Mouse (Mus musculus) embryonic facial prominence, embryonic 10.5 days (tissue): ENCODE measurements around the gene Armc7. TPM values are rescaled to one million over a fixed set of nuclear protein-coding genes. Genes with fewer than 3 reads are reported as not detected.
"Not testable (repeated sequence)": the region's sequence is repeated elsewhere in the genome, so short reads cannot be mapped to it uniquely, and the experiment has no call there.

Source experiments
- DNase-seq: peaks from one replicate; pipeline ENCODE4 v3.0.0-alpha.2; 2017; ENCODE audit warnings: low spot score
- H3K27ac ChIP-seq: fragments of 300-500 bp; sonication (generic); replicated peaks from 2 replicates; pipeline ENCODE4 v1.5.1; 2016; ENCODE audit warnings: mild to moderate bottlenecking
- H3K27me3 ChIP-seq: fragments of 300-500 bp; sonication (generic); replicated peaks from 2 replicates; pipeline ENCODE4 v1.6.1; 2016; ENCODE audit warnings: low read depth, mild to moderate bottlenecking; ENCODE audit not compliant: poor library complexity, severe bottlenecking
- H3K36me3 ChIP-seq: fragments of 300-500 bp; sonication (generic); replicated peaks from 2 replicates; pipeline ENCODE4 v1.6.1; 2016; ENCODE audit warnings: mild to moderate bottlenecking, moderate library complexity
- H3K4me1 ChIP-seq: fragments of 300-500 bp; sonication (generic); 2 replicates; pipeline ENCODE4 v1.6.1; 2016
- H3K4me3 ChIP-seq: fragments of 300-500 bp; sonication (generic); 2 replicates; pipeline ENCODE4 v1.5.1; 2016; ENCODE audit warnings: mild to moderate bottlenecking, moderate library complexity
- H3K9me3 ChIP-seq: fragments of 300-500 bp; sonication (generic); 2 replicates; pipeline ENCODE4 v1.6.1; 2016; ENCODE audit warnings: mild to moderate bottlenecking
- WGBS: fragments of 180-500 bp; shearing (Covaris S2); methylation state at CpG from one replicate; pipeline ENCODE4 v1.1.7; 2016; 5-methylcytosine and 5-hydroxymethylcytosine counted together
- polyA plus RNA-seq: library from polyadenylated mRNA; unstranded; fragments of >200 nt; fragmentation: Nextera tagmentation; extraction: Ambion mirVana; gene quantifications from 2 replicates; pipeline ENCODE4 v1.2.1, GENCODE M21; 2016

Armc7 gene
- polyA plus RNA-seq, 1 experiment from 2014 or later, result 9.9 TPM

DNA sequence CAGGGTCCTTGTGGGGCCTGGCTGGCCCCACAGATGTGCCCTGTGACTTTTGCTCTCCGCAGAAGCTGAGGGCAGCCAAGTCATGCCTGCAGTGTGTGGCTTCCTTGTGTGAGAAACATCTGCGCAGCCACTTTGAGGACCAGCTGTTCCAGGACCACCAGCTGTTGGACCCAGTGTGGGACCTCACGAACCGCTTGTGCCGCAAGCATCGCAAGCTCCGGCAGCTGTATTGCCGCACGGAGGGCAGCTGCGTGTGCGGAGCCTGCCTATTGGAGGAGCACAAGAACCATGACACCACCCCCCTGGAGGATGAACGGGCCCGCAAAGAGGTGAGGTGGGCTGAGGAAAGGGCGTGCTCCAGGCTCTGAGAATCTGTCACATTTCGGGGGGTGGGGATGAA lies 34.0 kb upstream of the Armc7 start:
- H3K4me3 ChIP-seq, result peak overlapping the region; percentile 21; the same call in 1 of the 2 replicates
- H3K27ac ChIP-seq, result no peak overlapping the region; the same call in 1 of the 2 replicates
- peaks cover 22% of the 10 kb centered on the region for H3K4me1 ChIP-seq
- 47% methylated on average over 15 of the region's 15 CpGs for WGBS
- H3K9me3 ChIP-seq, result peaks cover 7% of the 10 kb centered on the region
- H3K27me3 ChIP-seq, result peaks cover 22% of the 10 kb centered on the region; the same call in 1 of the 2 replicates
- H3K36me3 ChIP-seq, result no peaks in the 10 kb centered on the region
- no peak for DNase-seq

DNA sequence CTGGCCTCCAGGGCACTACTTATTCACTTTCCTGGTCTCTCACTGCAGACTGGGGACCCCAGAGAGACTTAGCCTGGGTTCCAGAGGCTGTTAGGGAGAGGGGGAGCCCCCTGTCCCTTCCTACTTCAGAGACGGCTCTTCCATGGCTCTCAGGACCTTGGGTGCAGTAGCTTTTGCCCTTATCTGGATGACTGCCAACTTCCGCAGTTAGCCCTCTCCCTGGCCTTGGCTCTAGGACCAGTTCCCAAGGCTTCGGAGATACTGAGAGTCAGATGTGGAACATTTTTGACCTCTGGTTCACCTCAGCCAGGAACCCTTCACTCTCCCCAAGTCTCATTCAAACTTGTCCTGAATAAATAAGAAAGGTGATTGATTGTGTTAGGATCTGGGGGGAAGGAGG lies 28.6 kb upstream of the Armc7 start:
- Histone ChIP-seq H3K4me3 (no peak overlapping the region), H3K4me1 (peaks cover 37% of the 10 kb centered on the region), H3K9me3 (no peaks in the 10 kb centered on the region), H3K36me3 (no peaks in the 10 kb centered on the region), H3K27me3 (peaks cover 4% of the 10 kb centered on the region; the same call in 1 of the 2 replicates), H3K27ac (peak overlapping the region; percentile 21; the same call in 1 of the 2 replicates)
- DNase-seq, result no peak
- WGBS, result 74% methylated on average over 3 of the region's 3 CpGs

DNA sequence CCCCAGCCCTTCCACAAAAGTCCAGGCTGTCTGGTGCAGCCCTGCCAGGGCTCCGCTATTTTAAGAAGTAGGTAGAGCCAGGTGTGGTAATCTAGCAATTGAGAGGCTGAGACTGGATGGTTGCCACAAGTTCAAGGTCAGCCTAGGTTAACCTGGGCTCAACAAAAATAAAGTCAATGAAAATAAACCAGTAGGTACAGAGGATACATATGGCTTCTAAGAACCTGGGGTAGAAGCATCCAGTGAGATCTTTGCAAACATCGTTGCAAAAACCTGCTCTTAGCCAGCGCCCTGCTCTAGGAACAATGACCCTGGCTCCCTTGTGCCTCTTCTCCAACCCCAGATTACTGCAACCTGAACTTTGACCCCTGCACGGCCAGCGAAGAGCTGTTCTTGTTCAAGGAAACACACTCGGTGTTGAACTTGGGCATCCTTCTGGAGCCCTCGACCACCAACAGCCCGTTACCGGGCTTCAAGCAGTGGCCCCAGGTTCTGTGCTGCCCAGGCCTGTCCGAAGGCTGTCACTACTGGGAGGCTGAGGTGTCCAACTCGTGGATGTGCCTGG lies 28.1 kb upstream of the Armc7 start:
- Histone ChIP-seq H3K4me3 (no peak overlapping the region), H3K27me3 (no peaks in the 10 kb centered on the region; the same call in 1 of the 2 replicates), H3K27ac (no peak overlapping the region), H3K4me1 (peaks cover 37% of the 10 kb centered on the region), H3K36me3 (no peaks in the 10 kb centered on the region), H3K9me3 (no peaks in the 10 kb centered on the region)
- no peak for DNase-seq
- WGBS, result 86% methylated on average over 11 of the region's 11 CpGs

DNA sequence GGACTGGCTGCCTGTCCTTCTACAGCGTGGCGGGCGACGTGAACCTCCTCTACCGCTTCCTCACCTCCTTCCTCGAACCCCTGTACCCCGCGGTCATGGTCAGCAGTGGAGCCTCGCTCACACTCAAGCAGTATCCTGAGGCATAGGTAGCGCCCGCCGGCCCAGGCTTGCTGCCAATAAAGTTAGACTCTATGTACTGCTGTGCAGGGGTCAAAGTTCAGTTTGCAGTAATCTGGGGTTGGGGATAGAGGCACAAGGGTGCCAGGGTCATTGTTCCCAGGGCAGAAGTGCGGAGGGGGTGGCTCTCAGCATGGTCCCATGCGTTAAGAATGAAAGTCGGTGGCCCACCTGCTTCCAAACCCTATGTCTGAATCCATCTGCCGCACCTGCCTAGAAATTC lies 27.4 kb upstream of the Armc7 start:
- H3K4me1 ChIP-seq, result peaks cover 37% of the 10 kb centered on the region
- no peak for DNase-seq
- H3K27me3 ChIP-seq, result no peaks in the 10 kb centered on the region
- no peak overlapping the region for H3K27ac ChIP-seq
- 83% methylated on average over 16 of the region's 16 CpGs for WGBS
- H3K9me3 ChIP-seq, result no peaks in the 10 kb centered on the region
- H3K4me3 ChIP-seq, result no peak overlapping the region
- H3K36me3 ChIP-seq, result no peaks in the 10 kb centered on the region

DNA sequence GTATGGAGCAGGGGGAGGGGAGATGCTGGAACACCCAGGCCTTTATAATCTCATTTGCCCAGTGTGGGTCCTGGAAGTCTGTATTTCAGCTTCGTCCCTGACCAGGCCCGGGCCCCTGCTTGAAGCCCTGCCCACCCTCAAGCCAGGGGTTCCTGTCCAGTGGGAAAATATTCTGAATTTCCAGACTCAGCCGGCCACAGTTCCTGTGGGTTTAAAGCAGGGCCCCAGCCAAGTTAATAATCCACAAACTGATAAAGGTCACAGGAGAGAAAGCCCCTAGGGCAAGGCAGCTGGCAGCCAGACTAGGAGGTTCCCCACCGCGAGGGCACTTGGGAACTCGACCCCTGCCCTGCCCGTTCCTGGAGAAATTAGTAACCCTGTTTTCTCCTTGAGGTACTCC lies 26.5 kb upstream of the Armc7 start:
- no peak overlapping the region; the same call in 1 of the 2 replicates for H3K4me3 ChIP-seq
- DNase-seq, result no peak
- H3K27ac ChIP-seq, result peak overlapping the region; percentile 57
- no peaks in the 10 kb centered on the region for H3K9me3 ChIP-seq
- H3K36me3 ChIP-seq, result no peaks in the 10 kb centered on the region
- peaks cover 37% of the 10 kb centered on the region for H3K4me1 ChIP-seq
- no peaks in the 10 kb centered on the region for H3K27me3 ChIP-seq
- WGBS, result 30% methylated on average over 7 of the region's 7 CpGs

DNA sequence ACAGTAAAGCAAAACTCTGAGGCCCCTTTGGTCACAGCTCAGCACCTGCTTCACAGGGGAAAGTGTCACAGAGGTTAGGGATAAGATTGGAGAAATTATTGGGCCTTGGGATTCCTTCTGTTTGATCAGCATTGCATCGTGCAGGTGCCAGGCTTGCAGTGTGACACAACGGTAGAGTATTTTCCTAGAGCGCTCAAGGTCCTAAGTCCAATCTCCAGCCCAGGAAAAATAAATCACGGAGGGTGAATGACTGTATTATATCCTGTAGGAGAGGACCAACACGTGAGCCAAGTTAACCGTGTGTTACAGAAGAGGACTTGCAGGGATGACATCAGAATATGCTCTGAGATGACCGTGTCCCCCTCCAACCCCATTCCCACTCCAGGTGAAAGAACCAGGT lies 25.3 kb upstream of the Armc7 start:
- DNase-seq, result no peak
- 91% methylated on average over 7 of the region's 7 CpGs for WGBS
- H3K9me3 ChIP-seq, result no peaks in the 10 kb centered on the region

DNA sequence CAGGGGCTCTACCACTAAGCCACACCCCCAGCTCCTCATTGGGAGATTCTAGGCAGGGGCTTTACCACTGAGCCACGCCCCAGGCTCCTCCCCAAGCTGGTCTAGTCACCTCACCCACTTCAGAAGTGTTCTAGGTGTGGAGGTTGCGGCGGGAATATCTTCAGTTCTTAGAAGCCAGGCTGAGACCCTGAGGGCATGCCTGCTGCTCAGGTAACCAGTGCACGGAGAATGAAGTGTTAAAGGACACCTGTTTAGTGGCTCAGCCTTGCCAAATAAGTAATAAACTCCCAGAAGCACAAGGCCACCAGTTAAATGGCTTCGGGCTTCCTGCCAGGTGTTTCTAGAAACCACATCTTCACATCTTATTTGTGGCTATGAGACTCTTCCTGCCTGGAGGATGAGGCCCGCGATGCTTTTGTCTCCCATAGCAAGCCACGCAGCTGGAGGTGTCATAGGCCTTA lies 23.7 kb upstream of the Armc7 start:
- H3K36me3 ChIP-seq, result no peaks in the 10 kb centered on the region
- H3K27ac ChIP-seq, result no peak overlapping the region
- no peak for DNase-seq
- H3K9me3 ChIP-seq, result 0 out of 2 replicates have a peak, but pooled peaks cover 2% of the 10 kb centered on the region
- WGBS, result 87% methylated on average over 8 of the region's 8 CpGs
- H3K4me1 ChIP-seq, result peaks cover 32% of the 10 kb centered on the region
- H3K4me3 ChIP-seq, result no peak overlapping the region
- H3K27me3 ChIP-seq, result no peaks in the 10 kb centered on the region

More for the DNA sequence above, 25.3 kb upstream of the Armc7 start:
- Histone ChIP-seq H3K27ac (no peak overlapping the region), H3K4me3 (no peak overlapping the region), H3K4me1 (peaks cover 34% of the 10 kb centered on the region), H3K27me3 (no peaks in the 10 kb centered on the region), H3K36me3 (no peaks in the 10 kb centered on the region)

- no peaks in the 10 kb centered on the region for H3K27me3 ChIP-seq
- DNase-seq, result no peak
- whole genome bisulfite sequencing, result 90% methylated on average over 7 of the region's 7 CpGs
- no peak overlapping the region for H3K27ac ChIP-seq
- H3K4me3 ChIP-seq, result no peak overlapping the region
- H3K36me3 ChIP-seq, result no peaks in the 10 kb centered on the region
- peaks cover 36% of the 10 kb centered on the region for H3K4me1 ChIP-seq
- 0 out of 2 replicates have a peak, but pooled peaks cover 2% of the 10 kb centered on the region for H3K9me3 ChIP-seq
These were observed 23.1 kb upstream of the Armc7 start for GRCm38 (mm10) chr11:115452281-115452860.

DNA sequence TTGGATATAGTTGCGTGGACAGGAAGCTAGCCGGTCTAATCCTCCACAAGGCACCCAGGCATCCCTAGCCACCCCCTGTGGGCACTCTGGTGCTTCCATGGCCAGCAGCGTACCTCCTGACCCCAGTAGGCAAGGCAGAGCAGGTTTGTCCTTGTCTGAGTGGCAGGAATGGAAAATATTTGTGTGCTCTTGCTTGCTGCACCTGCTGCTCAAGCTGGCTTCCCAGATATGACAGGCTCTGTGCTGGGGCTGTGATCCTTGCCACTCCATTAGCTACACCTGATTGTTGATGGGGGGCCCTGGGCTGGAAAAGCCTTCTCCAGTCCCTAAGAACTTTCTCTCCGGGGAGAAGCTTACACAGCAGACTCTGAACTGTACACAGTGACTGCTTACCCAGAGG lies 22.2 kb upstream of the Armc7 start:
- 67% methylated on average over 4 of the region's 4 CpGs for WGBS
- Histone ChIP-seq H3K9me3 (0 out of 2 replicates have a peak, but pooled peaks cover 2% of the 10 kb centered on the region), H3K4me1 (peaks cover 36% of the 10 kb centered on the region), H3K4me3 (no peak overlapping the region), H3K27me3 (no peaks in the 10 kb centered on the region), H3K27ac (no peak overlapping the region), H3K36me3 (no peaks in the 10 kb centered on the region)
- DNase-seq, result no peak

DNA sequence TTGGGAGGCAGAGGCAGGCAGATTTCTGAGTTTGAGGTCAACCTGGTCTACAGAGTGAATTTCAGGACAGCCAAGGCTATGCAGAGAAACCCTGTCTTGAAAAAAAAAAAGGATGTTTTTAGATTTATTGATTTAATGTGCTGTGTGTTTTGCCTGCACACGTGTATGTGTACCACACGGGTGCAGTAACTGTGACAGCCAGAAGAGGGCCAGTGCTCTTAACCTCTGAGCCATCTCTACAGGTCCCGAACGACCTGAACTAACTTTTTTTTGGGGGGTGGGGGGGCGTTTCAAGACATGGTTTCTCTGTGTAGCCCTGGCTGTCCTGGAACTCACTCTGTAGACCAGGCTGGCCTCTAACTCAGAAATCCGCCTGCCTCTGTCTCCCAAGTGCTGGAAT lies 20.6 kb upstream of the Armc7 start:
- H3K36me3 ChIP-seq, H3K9me3 ChIP-seq, DNase-seq, H3K4me3 ChIP-seq, H3K27me3 ChIP-seq, H3K27ac ChIP-seq: not testable (repeated sequence)
- peaks cover 24% of the 10 kb centered on the region for H3K4me1 ChIP-seq
- 86% methylated on average over 6 of the region's 6 CpGs for WGBS

DNA sequence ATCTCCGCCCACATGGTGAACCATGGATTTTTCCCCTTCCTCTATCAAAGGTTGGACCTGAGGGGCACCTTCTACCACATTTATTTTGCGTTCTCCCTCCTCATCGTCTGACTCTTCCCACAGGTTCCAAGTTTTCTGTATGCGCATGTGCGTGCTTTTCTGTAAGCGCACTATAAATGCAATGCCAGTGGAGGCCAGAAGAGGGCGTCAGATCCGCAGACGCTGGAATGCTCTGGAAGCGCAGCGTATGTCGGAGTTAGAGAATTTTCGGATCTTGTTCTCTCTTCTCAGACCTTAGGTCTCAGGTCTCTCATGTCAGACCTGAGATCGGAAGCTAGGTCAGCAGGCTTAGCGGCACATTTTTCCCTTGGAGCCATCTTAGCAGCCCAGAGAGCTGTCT lies 19.8 kb upstream of the Armc7 start:
- Histone ChIP-seq H3K36me3 (no peaks in the 10 kb centered on the region), H3K27me3 (no peaks in the 10 kb centered on the region), H3K4me1 (peaks cover 22% of the 10 kb centered on the region), H3K9me3 (0 out of 2 replicates have a peak, but pooled peaks cover 2% of the 10 kb centered on the region), H3K27ac (no peak overlapping the region), H3K4me3 (no peak overlapping the region)
- no peak for DNase-seq
- WGBS, result 87% methylated on average over 15 of the region's 15 CpGs

- H3K4me3 ChIP-seq, result no peak overlapping the region
- H3K27me3 ChIP-seq, result no peaks in the 10 kb centered on the region
- no peak for DNase-seq
- peaks cover 26% of the 10 kb centered on the region for H3K4me1 ChIP-seq
- no peak overlapping the region for H3K27ac ChIP-seq
- H3K9me3 ChIP-seq, result 0 out of 2 replicates have a peak, but pooled peaks cover 2% of the 10 kb centered on the region
- 89% methylated on average over 5 of the region's 5 CpGs for WGBS
- no peaks in the 10 kb centered on the region for H3K36me3 ChIP-seq
These were observed 19.3 kb upstream of the Armc7 start for GRCm38 (mm10) chr11:115456182-115456581.

- WGBS, result 32% methylated on average over 6 of the region's 6 CpGs
- peaks cover 39% of the 10 kb centered on the region for H3K4me1 ChIP-seq
- no peak overlapping the region for H3K27ac ChIP-seq
- no peak overlapping the region for H3K4me3 ChIP-seq
- H3K27me3 ChIP-seq, result peaks cover 6% of the 10 kb centered on the region; the same call in 1 of the 2 replicates
- H3K9me3 ChIP-seq, result 0 out of 2 replicates have a peak, but pooled peaks cover 2% of the 10 kb centered on the region
- no peak for DNase-seq
- H3K36me3 ChIP-seq, result no peaks in the 10 kb centered on the region
These were observed 18.1 kb upstream of the Armc7 start for GRCm38 (mm10) chr11:115457405-115457804.
